Mouse (Mus musculus) E14TG2a.4 (cell line): ENCODE data around the gene Sh3bp4.

Source experiments
- H3K27me3 ChIP-seq: 2 replicates; pipeline ENCODE4 v1.6.1; 2014; ENCODE audit warnings: low read length, control low read depth; ENCODE audit not compliant: insufficient read depth
- H3K36me3 ChIP-seq: 2 replicates; pipeline ENCODE4 v1.6.1; 2014; ENCODE audit warnings: low read length, control low read depth; ENCODE audit not compliant: insufficient read depth
- H3K4me1 ChIP-seq: replicated peaks from 2 replicates; pipeline ENCODE4 v1.6.1; 2014; ENCODE audit warnings: low read depth, low read length, control low read depth
- H3K4me3 ChIP-seq: replicated peaks from 2 replicates; pipeline ENCODE4 v1.5.1; 2014; ENCODE audit warnings: mild to moderate bottlenecking, low read length
- H3K9me3 ChIP-seq: 2 replicates; pipeline ENCODE4 v1.6.1; 2014; ENCODE audit warnings: low read length, control low read depth
- CTCF ChIP-seq: conservative IDR thresholded peaks from 2 replicates; pipeline ENCODE4 v1.5.1; 2014; ENCODE audit warnings: low read length
- NANOG ChIP-seq: IDR thresholded peaks from 2 replicates; pipeline ENCODE4 v1.6.1; 2014; ENCODE audit warnings: borderline replicate concordance, low read length, mixed read lengths
- POU5F1 ChIP-seq: IDR thresholded peaks from 2 replicates; pipeline ENCODE4 v1.6.1; 2014; ENCODE audit warnings: low read length, borderline replicate concordance

Gene Sh3bp4

GRCm38 (mm10) chr1:89184839-89185238 is 114.6 kb downstream of the Sh3bp4 start:
- Histone ChIP-seq H3K4me3 (no peak overlapping the region), H3K9me3 (peaks cover 8% of the 10 kb centered on the region; the same call in 1 of the 2 replicates), H3K36me3 (no peaks in the 10 kb centered on the region), H3K27me3 (no peaks in the 10 kb centered on the region), H3K4me1 (peaks cover 24% of the 10 kb centered on the region)
- TF ChIP-seq CTCF (no peak), NANOG (no peak), POU5F1 (no peak)

DNA sequence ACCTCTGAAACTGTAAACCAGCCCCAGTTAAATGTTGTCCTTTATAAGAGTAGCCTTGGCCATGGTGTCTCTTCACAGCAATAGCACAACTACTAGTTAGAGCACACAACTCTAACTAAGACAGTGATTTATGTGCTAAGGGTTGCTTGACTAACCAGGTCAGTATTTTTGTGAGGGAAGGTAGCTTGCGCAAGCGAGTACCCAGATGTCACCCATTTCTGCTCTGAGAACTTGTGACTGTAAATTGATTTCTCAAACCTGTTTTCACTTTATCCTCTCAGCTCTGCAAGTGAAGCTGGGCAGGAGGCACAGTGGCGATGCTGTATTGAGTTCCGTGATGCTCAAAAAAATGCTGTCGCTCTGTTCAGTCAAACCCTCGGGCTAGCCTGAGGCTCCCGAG is 117.2 kb downstream of the Sh3bp4 start:
- Histone ChIP-seq H3K9me3 (no peaks in the 10 kb centered on the region), H3K27me3 (no peaks in the 10 kb centered on the region), H3K4me1 (peaks cover 37% of the 10 kb centered on the region), H3K4me3 (no peak overlapping the region), H3K36me3 (no peaks in the 10 kb centered on the region)
- TF ChIP-seq POU5F1 (no peak), CTCF (no peak), NANOG (no peak)

DNA sequence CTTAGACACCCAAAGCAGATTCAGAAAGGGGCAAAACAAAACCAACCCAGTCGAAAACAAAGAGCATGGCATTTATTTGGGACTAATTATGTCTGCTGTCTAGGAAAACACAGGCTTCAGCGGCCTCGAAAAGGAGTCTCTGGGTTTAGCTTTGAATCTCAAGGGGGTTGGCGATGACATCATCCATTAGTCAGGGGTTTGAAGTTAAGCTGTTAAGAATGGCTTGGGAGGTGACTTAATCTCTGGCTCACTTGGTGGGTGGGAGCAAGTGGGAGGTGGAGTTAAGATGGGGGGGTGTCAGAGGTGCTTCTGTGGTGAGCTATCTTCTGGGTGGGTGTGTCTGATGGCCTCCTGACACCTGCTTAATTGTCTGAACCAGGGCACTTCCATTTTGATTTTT is 117.9 kb downstream of the Sh3bp4 start:
- H3K27me3 ChIP-seq, result no peaks in the 10 kb centered on the region
- H3K4me1 ChIP-seq, result peaks cover 32% of the 10 kb centered on the region
- no peaks in the 10 kb centered on the region for H3K36me3 ChIP-seq
- no peaks in the 10 kb centered on the region for H3K9me3 ChIP-seq
- H3K4me3 ChIP-seq, result no peak overlapping the region
- TF ChIP-seq CTCF, result no peak
- TF ChIP-seq POU5F1, result no peak
- no peak for TF ChIP-seq NANOG

- Histone ChIP-seq H3K36me3 (no peaks in the 10 kb centered on the region), H3K9me3 (no peaks in the 10 kb centered on the region), H3K4me3 (no peak overlapping the region), H3K27me3 (no peaks in the 10 kb centered on the region), H3K4me1 (peaks cover 23% of the 10 kb centered on the region)
- no peak for TF ChIP-seq CTCF
- no peak for TF ChIP-seq NANOG
Measured at GRCm38 (mm10) chr1:89189204-89189603, 119.0 kb downstream of the Sh3bp4 start.

GRCm38 (mm10) chr1:89190621-89191020 is 120.4 kb downstream of the Sh3bp4 start:
- Histone ChIP-seq H3K36me3 (no peaks in the 10 kb centered on the region), H3K9me3 (no peaks in the 10 kb centered on the region), H3K4me3 (no peak overlapping the region), H3K4me1 (peaks cover 23% of the 10 kb centered on the region), H3K27me3 (no peaks in the 10 kb centered on the region)
- TF ChIP-seq CTCF (no peak), NANOG (no peak), POU5F1 (no peak)

DNA sequence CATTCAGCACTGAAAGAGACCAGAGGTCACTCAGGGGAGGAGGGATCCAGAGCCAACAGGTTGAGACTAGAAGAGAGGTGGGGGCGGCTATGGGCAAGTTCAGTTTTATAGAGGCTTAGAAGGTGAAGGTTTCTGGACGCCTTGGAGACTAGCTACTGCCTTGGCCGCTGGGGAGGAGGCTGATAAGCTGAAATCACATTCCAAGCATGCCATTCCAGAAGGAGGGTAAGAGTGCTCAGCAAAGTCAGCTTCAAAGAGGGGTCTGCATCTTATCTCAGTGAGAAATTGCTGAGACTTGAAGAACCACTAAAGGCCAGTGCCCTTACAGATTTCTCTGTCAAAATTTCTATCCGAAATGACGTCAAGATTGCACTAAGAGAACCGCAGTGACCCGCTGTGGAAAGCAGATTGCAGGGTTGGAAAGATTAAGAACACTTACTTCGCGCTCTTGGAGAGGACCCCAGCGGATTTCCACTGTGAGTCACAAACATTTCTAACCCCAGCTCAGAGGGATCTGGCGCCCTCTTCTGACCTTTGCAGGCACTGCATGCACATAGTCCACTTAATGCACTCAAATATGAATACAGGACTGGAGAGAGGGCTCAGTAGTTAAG is 121.0 kb downstream of the Sh3bp4 start:
- TF ChIP-seq POU5F1 (no peak), CTCF (peak; percentile 82)
- Histone ChIP-seq H3K9me3 (no peaks in the 10 kb centered on the region), H3K36me3 (no peaks in the 10 kb centered on the region), H3K27me3 (no peaks in the 10 kb centered on the region), H3K4me1 (peaks cover 23% of the 10 kb centered on the region), H3K4me3 (peak overlapping the region; percentile 35)

GRCm38 (mm10) chr1:89192536-89193220 is 122.5 kb downstream of the Sh3bp4 start:
- H3K27me3 ChIP-seq, result no peaks in the 10 kb centered on the region
- H3K4me3 ChIP-seq, result no peak overlapping the region
- TF ChIP-seq CTCF, result peak; percentile 77
- no peak for TF ChIP-seq NANOG
- no peak for TF ChIP-seq POU5F1
- H3K36me3 ChIP-seq, result no peaks in the 10 kb centered on the region
- peaks cover 23% of the 10 kb centered on the region for H3K4me1 ChIP-seq
- no peaks in the 10 kb centered on the region for H3K9me3 ChIP-seq

DNA sequence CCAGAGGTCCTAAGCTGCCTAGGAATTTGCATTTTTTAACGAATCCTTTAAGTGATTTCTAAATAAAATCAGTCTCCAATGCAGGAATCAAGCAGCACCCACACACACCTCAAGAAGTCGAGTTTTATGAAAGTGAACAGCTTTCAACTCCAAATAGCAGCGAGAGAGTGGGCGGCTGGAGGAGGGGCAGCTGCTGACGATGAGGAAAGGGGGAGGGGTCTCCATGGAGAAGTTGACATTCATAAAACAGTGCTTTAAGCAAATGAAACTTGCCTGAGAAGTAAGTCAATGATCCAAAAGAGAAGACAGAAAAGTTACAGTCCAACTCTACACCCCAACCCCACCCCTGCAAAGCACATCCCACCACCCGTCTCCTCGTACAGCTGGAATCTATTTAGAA is 123.4 kb downstream of the Sh3bp4 start:
- Histone ChIP-seq H3K27me3 (no peaks in the 10 kb centered on the region), H3K4me3 (no peak overlapping the region), H3K4me1 (peaks cover 16% of the 10 kb centered on the region), H3K9me3 (no peaks in the 10 kb centered on the region), H3K36me3 (no peaks in the 10 kb centered on the region)
- TF ChIP-seq POU5F1, result no peak
- no peak for TF ChIP-seq CTCF
- no peak for TF ChIP-seq NANOG
